Mouse (Mus musculus): ENCODE data around the gene Zfp626.
"Not testable (repeated sequence)": the region's sequence is repeated elsewhere in the genome, so short reads cannot be mapped to it uniquely, and the experiment has no call there.

Zfp626 gene

GRCm38 (mm10) chr7:27860396-27861235, 53.6 kb downstream of the Zfp626 start:
- DNase-seq (ENCODE audit: low read depth, low spot score): peak; percentile 71

- not testable (repeated sequence) for DNase-seq (ENCODE audit: low read depth, low spot score)
Observed at GRCm38 (mm10) chr7:27862578-27862977, 55.6 kb downstream of the Zfp626 start.
